In the genomic region with DNA sequence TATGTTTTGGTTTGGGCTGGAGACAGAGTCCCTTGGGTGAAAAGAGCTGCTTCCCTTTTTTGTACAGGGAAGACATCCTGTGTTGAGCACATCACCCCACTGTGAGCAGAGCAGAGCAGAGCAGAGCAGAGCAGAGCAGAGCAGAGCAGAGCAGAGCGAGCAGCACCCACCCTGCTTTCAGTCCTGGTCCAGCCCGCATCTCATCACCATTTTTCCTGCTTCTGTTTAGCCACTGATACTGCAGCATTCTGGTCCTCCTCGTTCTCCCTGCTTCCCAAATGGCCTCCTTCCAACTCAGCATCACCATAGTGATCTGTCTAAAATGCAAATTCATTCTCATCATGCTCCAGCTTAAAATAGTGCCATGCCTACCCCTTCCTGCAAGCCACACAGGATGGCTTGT, we compare ENCODE assay signal across 11 mouse cellular contexts.
DNase-seq lines count a peak whose midpoint lies in the region; ATAC-seq and TF ChIP-seq lines count a peak whose summit lies in the region.
"Had no signal": no experiment of that assay in that cellular context is flagged by ENCODE, and none has a peak within 500 bp of the region (broad histone marks: within the 10 kb centered on the region; RNA-seq: fewer than 3 reads in every experiment).

No protein-coding gene starts in this region.

- no peaks in the 10 kb centered on the region for H3K27me3 ChIP-seq in forebrain, embryonic 14.5 days (replicated peaks; ENCODE audit: control insufficient read depth, insufficient read depth, low read length)
- H3K27me3 ChIP-seq in forebrain, embryonic 10.5 days (ENCODE audit: poor library complexity, severe bottlenecking): no peaks in the 10 kb centered on the region
- H3K27me3 ChIP-seq: embryonic facial prominence, embryonic 13.5 days had no signal

- peak; percentile 62 for ATAC-seq in forebrain, embryonic 14.5 days

- H3K36me3 ChIP-seq in forebrain, embryonic 14.5 days (ENCODE audit: control insufficient read depth, insufficient read depth, low read length): no peaks in the 10 kb centered on the region
- H3K36me3 ChIP-seq in forebrain, embryonic 10.5 days (replicated peaks): no peaks in the 10 kb centered on the region
- H3K36me3 ChIP-seq: embryonic facial prominence, embryonic 13.5 days had no signal

- no peak overlapping the region for H3K4me2 ChIP-seq in forebrain, embryonic 14.5 days (ENCODE audit: low read length)
- H3K4me2 ChIP-seq: embryonic facial prominence, embryonic 13.5 days had no signal

- H3K4me1 ChIP-seq in forebrain, embryonic 14.5 days (ENCODE audit: control insufficient read depth, insufficient read depth, low read length): no peaks in the 10 kb centered on the region
- no peaks in the 10 kb centered on the region for H3K4me1 ChIP-seq in forebrain, embryonic 10.5 days
- H3K4me1 ChIP-seq: embryonic facial prominence, embryonic 13.5 days had no signal

- peak; percentile 48 for DNase-seq in forebrain, embryonic 14.5 days (ENCODE audit: low spot score)
- DNase-seq in forebrain, embryonic 10.5 days (ENCODE audit: extremely low spot score, low spot score): no peak
- DNase-seq in frontal cortex, postnatal 14 days (ENCODE audit: low spot score in 2 of 2): peak; percentile 62 to 65
- peak; percentile 49 to 74 for DNase-seq in left cerebral cortex, adult 2 months (ENCODE audit: extremely low spot score in 1 of 2, low spot score in 2 of 2)
- DNase-seq in right cerebral cortex, postnatal 10 days (ENCODE audit: low spot score in 2 of 2): peak; percentile 87 to 94
- DNase-seq in heart, postnatal 10 days: no peak
- DNase-seq in heart, adult 18-20 months: no peak
- DNase-seq in adrenal gland, adult 18-20 months (ENCODE audit: low spot score in 2 of 2): no peak
- DNase-seq: heart, postnatal 4 days had no signal

- WGBS in forebrain, embryonic 14.5 days: 52% methylated on average over 3 of the region's 3 CpGs
- WGBS in forebrain, embryonic 10.5 days: 70% methylated on average over 3 of the region's 3 CpGs

- no peaks in the 10 kb centered on the region for H3K9me3 ChIP-seq in forebrain, embryonic 14.5 days (replicated peaks; ENCODE audit: control insufficient read depth, low read length)
- H3K9me3 ChIP-seq in forebrain, embryonic 10.5 days: no peaks in the 10 kb centered on the region
- H3K9me3 ChIP-seq: embryonic facial prominence, embryonic 13.5 days had no signal

- H3K4me3 ChIP-seq in forebrain, embryonic 14.5 days (ENCODE audit: low read depth, low read length): no peak overlapping the region
- no peak overlapping the region for H3K4me3 ChIP-seq in forebrain, embryonic 10.5 days
- H3K4me3 ChIP-seq in left cerebral cortex, adult 2 months: no peak overlapping the region
- H3K4me3 ChIP-seq: embryonic facial prominence, embryonic 13.5 days had no signal

- intact Hi-C loops in left cerebral cortex, adult 2 months (cut with DNase I): loop anchor here (2.0 to 5.0 kb wide), 2 partner anchors 206 to 215 kb away; a partner anchor contains a TSS
- intact Hi-C loops in heart, postnatal 10 days (cut with DNase I): no loop called here

- no peak overlapping the region for H3K9ac ChIP-seq in forebrain, embryonic 14.5 days (ENCODE audit: low read length)
- H3K9ac ChIP-seq: embryonic facial prominence, embryonic 13.5 days; liver, embryonic 14.5 days had no signal

- no peak overlapping the region for H3K27ac ChIP-seq in forebrain, embryonic 14.5 days (ENCODE audit: low read depth, low read length)
- no peak overlapping the region for H3K27ac ChIP-seq in forebrain, embryonic 10.5 days
- H3K27ac ChIP-seq in left cerebral cortex, adult 2 months: peak overlapping the region; percentile 71
- H3K27ac ChIP-seq: embryonic facial prominence, embryonic 13.5 days; liver, embryonic 14.5 days had no signal

- no peak for TF ChIP-seq CTCF in left cerebral cortex, adult 2 months (IDR thresholded peaks at IDR 0.05)

Comparison
In these comparisons a context has a peak if more than half of its experiments do, and no peak if none do; other contexts are left out.
1. DNase-seq: peak in forebrain, embryonic 14.5 days (single experiment), frontal cortex, postnatal 14 days (2 of 2), left cerebral cortex, adult 2 months (2 of 2) and right cerebral cortex, postnatal 10 days (2 of 2); none in forebrain, embryonic 10.5 days (single experiment), heart, postnatal 10 days (0 of 2), heart, adult 18-20 months (0 of 2) and adrenal gland, adult 18-20 months (0 of 2).